Mouse (Mus musculus) kidney, postnatal 10 days (tissue): ENCODE data around the gene Ccdc40.
"Not testable (repeated sequence)": the region's sequence is repeated elsewhere in the genome, so short reads cannot be mapped to it uniquely, and the experiment has no call there.

Experiments used
- DNase-seq: peaks from one replicate; pipeline ENCODE4 v3.0.0; 2021; ENCODE audit warnings: mixed read lengths

The Ccdc40 gene

DNA sequence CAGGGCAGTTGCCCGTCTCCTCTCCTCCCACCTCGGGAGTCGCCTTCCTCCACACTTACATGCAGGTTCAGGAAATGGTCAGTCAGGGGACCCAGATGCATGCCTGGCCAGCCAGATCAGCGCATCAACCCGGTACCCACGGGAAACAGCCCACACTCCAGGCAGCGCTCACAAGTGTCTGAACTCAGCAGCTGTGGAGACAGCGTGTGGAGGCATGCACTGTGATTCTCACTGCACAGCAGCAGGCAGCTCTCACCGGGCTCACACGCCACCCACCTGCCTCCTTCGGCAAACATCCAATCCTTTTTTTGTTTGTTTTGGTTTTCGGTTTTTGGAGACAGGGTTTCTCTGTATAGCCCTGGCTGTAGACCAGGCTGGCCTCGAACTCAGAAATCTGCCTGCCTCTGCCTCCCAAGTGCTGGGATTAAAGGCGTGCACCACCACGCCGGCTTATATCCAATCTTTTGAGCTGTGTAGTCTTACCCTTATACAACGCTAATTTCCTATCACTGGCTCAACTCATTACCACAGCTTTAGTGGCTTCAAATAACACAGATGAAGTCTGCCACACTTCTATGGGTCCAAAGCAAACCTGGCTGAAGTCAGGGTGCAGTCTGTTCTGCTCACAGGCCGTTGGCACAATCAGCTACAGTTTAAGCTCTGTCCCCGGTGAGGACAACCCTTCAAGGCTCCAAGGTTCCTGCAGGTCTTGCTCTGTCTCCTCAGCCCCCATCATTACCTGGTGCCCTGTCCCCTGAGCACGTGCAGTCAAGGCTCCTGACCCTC is 59.0 kb downstream of the Ccdc40 start:
- DNase-seq, result no peak

GRCm38 (mm10) chr11:119292861-119293260 is 64.5 kb downstream of the Ccdc40 start:
- DNase-seq, result not testable (repeated sequence)

GRCm38 (mm10) chr11:119297996-119298395 is 69.6 kb downstream of the Ccdc40 start:
- DNase-seq, result no peak

- DNase-seq, result no peak
These were observed 70.5 kb downstream of the Ccdc40 start for GRCm38 (mm10) chr11:119298917-119299316.

GRCm38 (mm10) chr11:119299391-119300245 is 71.2 kb downstream of the Ccdc40 start, which contains the start of gene Eif4a3:
Gene Eif4a3, minus strand, starts transcription at chr11:119300089.
- peak; percentile 99 for DNase-seq

- no peak for DNase-seq
These were observed 72.0 kb downstream of the Ccdc40 start for GRCm38 (mm10) chr11:119300246-119300935.

DNA sequence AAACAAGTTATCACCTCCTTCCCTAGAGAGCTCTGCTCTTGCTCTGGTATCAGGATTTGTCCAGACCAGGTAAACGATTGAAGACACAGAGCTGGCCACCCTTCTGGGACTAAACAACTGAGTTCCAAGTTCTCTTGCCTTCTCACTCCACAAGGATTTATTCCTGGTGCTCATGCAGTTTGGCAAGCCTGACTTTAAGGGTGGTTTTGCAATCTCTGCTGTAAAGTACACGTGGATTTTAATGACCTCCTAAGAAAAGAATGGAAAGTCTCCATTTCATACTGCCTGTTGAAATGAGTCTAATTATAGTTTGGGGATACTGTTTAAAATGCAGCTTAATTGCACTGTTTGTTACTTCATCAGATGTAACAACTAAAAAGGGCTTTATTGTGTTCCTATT is 72.6 kb downstream of the Ccdc40 start:
- DNase-seq, result no peak

- DNase-seq, result peak; percentile 65
These were observed 76.7 kb downstream of the Ccdc40 start for GRCm38 (mm10) chr11:119304904-119305712.

GRCm38 (mm10) chr11:119306762-119307657 is 78.6 kb downstream of the Ccdc40 start:
- no peak for DNase-seq

DNA sequence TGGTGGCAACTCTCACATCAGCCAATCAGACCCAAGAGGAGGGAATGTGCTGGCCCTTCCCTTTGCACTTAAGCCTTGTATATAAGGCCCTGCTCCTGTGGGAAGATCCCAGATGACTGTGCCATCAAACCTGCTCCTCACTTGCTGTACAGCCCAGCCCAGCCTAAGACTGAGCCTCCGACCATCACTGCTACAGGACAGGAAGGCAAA is 79.2 kb downstream of the Ccdc40 start, which contains the start of gene Card14:
Gene Card14 (plus strand): TSS at position 111 of the 210 bp plus-strand sequence.
- DNase-seq, result no peak

DNA sequence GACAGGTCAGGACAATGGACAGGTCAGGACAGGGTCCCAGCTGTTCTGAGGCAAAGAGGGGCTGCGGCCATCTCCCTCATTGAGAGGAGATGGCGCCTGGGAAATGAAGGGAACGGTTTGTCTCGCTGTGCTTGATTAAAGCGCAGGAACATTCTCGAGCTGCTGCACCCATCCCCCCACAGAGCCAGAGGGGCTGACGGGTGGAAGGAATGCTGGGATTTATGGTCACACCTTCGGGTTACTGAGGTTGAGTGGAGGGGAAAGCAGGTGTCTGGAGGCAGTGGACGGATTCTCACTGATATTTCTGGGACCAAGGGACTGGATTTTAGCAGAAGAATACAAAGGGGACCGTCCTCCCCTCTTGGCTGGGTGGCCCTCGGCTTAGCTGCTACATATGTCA is 79.5 kb downstream of the Ccdc40 start:
- DNase-seq, result no peak

GRCm38 (mm10) chr11:119310621-119311020 is 82.2 kb downstream of the Ccdc40 start:
- DNase-seq, result no peak

GRCm38 (mm10) chr11:119314252-119314936 is 86.0 kb downstream of the Ccdc40 start:
- peak; percentile 66 for DNase-seq
